Mouse (Mus musculus) spleen, adult 2 months (tissue): ENCODE data around the gene Sycp2l.

ENCODE experiments used
- CTCF ChIP-seq: fragments of 200-500 bp; IDR thresholded peaks from 2 replicates; pipeline ENCODE4 v1.5.1; 2011; ENCODE audit warnings: mild to moderate bottlenecking, inconsistent platforms; ENCODE audit not compliant: insufficient read depth, insufficient read length, insufficient replicate concordance; ENCODE audit errors: extremely low read depth
- POLR2A ChIP-seq: fragments of 200-500 bp; IDR thresholded peaks from 2 replicates; pipeline ENCODE4 v1.6.1; 2011; ENCODE audit warnings: low read depth, low read length, inconsistent platforms

- TF ChIP-seq CTCF (no peak), POLR2A (no peak)
These were observed 5.2 kb downstream of the Sycp2l start for GRCm38 (mm10) chr13:41119152-41119945.
